Mouse (Mus musculus): ENCODE results near the gene Sult3a1.
"Not testable (repeated sequence)": the region's sequence is repeated elsewhere in the genome, so short reads cannot be mapped to it uniquely, and the experiment has no call there.

The Sult3a1 gene

DNA sequence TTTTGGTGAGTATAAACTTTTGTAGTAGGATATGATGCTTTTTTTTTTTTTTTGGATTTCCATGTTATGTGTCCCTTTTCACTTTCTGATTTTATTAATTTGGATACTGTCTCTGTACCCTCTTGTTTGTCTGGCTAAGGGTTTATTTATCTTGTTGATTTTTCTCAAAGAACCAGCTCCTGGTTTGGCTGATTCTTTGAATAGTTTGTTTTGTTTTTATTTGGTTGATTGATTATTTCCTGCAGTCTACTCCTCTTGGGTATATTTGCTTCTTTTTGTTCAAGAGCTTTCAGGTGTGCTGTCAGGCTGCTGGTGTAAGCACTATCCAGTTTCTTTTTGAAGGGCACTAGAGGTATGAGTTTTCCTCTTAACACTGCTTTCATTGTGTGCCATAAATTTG is at the start of gene Sult3a1:
Sult3a1 (plus strand) TSS at position 301 of the 400 bp plus-strand sequence.
- no peak for DNase-seq (ENCODE audit: low spot score)

DNA sequence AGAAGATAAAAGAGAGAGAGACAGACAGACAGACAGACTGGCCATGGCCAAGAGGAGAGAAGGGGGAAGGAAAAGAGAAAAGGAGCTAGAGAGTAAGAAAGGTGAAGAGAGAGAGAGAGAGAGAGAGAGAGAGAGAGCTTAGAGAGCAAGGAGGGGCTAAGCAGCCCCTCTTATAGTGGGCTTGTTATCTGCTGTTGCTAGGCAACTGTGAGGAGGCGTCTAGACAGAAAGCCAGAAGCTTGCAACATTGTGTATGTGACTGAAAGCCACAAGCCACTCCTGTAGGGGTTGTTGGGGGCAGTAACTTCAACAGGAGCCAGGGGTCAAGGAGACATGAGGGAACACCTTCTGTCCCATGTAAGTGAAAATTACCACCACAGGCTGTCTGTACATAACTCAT is 45.7 kb upstream of the Sult3a1 start:
- DNase-seq (ENCODE audit: low spot score), result no peak

DNA sequence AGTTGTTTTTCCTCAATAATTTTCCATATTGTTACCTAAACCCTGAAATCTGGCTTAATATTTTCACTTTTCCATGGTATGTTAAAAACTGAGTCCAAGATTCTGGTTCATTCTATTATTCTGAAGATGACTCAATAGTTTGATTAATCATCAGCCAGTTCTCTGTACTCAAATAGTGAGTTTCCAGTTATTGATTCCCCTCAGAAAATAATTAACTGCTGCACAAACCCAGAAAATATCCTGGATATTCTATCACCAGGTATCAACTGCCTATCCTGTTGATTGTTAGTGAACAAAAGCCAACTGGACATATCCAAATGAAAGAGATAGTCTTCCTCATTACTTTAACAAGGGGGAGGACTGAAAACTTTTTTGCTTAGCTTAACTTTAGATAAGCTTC is 43.3 kb upstream of the Sult3a1 start:
- DNase-seq (ENCODE audit: low spot score), result no peak

DNA sequence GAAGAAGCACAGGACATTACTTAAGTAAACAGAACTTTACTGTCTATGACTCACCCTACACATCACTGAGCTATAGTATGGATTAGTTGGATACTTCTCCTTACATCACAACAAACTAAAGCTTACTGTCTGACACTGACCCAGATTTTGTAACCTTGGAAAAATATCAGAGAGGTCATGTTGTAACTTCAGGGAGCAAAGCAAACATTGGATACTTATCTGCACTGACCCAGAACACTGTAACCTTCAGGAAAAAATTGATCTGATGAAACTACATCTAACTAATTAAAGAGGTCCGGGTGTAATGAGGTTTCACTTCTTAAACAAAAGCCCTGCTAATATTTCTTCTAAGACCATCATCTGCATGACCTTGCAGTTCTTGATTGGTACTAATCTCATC is 40.6 kb upstream of the Sult3a1 start:
- no peak for DNase-seq (ENCODE audit: low spot score)

DNA sequence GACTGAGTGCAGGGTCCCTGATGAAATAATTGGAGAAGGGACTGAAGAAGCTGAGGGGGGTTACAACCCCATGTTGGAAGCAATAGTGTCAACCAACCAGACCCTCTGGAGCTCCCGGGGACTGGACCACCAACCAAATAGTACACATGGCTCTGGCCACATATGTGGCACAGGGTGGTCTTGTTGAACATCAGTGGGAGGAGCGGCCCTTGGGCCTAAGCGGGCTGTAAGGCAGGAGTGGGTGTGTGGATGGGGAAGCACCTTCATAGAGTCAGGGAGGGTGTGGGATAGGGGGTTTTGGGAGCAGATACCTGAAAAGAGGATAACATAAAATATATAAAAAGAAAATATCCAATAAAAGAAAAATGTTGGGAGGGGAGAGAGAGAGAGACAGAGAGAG is 36.6 kb upstream of the Sult3a1 start:
- no peak for DNase-seq (ENCODE audit: low spot score)

DNA sequence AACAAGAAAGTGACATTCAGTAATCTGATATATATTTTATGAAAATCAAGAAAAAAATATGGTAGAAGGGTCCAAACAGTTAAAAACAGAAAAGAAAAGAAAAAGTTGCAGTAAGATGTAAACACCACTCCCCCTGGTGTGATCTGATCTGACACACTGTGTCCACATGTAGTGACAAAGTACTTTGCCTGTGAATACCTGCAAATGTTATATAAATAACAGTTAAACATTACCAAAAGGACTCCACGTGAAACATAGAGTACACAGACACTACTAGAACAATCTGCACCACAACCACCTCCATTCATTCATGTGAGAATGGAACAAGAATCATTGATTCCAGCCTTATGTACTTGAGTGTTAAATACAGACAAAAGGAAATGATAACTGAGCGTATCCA is 8.5 kb downstream of the Sult3a1 start:
- no peak for DNase-seq (ENCODE audit: low spot score)

DNA sequence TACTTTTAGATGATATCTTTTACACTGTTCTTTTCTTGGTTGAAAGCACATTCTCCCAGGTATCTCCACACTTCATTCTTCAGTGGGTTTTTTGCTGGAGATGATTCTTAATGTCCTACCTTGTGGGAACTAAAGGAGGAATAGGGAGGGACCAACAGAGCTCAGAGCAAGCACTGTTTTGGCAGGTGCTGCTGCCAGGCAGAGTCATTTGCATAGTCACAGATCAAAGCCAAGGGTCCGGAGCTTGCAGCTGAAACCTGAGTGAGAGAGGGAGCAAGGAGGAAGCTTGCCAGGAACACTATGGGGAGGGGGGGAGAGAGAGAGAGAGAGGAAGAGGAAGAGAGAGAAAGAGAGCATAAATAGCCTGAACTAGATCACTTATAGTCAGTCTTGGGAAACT is 12.9 kb downstream of the Sult3a1 start:
- DNase-seq (ENCODE audit: low spot score), result no peak

DNA sequence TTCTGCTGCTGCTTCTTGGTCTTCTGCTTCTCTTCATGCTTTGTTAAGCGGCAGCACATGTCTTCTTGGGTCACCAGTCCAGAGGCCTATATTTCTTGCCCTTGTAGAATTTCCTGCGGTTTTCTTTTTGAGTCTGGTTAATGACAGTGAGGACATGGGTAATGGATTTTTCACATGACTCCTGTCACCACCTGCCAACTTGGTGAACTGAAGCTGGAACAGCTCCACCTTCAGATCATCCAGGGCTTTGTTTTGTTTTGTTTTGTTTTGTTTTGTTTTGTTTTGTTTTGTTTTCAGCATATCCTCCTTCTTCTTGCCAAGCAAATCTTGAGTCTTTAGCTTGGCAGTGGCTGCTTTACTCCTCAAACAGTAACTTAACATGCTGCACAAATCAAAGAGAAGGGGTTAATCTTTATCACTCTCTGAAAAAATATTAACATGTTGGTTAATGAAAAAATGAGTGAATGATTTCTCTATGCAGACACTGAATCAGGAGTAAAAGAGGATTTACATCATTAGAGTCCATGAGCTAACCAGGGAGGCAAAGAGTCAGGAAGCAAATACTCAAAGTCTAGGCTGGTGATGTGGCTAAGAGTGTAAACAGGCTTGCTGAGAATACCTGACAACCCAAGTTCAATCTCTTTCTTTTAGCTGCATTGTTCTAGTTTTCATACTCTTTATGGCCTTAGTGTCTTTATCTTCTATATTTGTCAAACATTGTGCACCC is 15.3 kb downstream of the Sult3a1 start:
- DNase-seq (ENCODE audit: low spot score), result no peak

DNA sequence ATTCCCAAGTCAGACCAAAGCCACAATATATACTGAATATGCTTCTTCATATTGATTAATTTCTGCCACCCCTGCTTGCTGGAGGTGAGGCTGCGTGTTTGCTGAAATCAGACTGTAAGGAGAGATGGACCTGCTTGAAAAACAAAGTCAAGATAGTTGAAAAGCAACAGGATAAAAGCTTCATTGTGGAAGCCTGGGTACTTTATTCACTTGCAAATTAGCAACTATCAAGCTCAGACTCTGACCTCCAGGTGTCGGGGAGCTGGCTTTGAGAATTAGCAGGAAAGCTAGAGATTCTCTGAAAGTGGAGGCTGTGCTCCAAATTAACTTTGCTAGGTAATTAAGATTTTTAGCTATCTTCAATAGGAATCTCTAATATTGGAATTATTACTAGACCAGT is 24.9 kb downstream of the Sult3a1 start:
- DNase-seq (ENCODE audit: low spot score), result not testable (repeated sequence)

DNA sequence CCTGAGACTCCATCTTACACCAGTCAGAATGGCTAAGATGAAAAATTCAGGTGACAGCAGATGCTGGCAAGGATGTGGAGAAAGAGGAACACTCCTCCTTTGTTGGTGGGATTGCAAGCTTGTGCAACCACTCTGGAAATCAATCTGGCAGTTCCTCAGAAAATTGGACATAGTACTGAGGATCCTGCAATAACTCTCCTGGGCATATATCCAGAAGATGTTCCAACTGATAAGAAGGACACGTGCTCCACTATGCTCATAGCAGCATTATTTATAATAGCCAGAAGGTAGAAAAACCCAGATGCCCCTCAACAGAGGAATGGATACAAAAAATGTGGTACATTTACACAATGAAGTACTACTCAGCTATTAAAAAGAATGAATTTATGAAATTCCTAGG is 44.0 kb downstream of the Sult3a1 start:
- not testable (repeated sequence) for DNase-seq (ENCODE audit: low spot score)

DNA sequence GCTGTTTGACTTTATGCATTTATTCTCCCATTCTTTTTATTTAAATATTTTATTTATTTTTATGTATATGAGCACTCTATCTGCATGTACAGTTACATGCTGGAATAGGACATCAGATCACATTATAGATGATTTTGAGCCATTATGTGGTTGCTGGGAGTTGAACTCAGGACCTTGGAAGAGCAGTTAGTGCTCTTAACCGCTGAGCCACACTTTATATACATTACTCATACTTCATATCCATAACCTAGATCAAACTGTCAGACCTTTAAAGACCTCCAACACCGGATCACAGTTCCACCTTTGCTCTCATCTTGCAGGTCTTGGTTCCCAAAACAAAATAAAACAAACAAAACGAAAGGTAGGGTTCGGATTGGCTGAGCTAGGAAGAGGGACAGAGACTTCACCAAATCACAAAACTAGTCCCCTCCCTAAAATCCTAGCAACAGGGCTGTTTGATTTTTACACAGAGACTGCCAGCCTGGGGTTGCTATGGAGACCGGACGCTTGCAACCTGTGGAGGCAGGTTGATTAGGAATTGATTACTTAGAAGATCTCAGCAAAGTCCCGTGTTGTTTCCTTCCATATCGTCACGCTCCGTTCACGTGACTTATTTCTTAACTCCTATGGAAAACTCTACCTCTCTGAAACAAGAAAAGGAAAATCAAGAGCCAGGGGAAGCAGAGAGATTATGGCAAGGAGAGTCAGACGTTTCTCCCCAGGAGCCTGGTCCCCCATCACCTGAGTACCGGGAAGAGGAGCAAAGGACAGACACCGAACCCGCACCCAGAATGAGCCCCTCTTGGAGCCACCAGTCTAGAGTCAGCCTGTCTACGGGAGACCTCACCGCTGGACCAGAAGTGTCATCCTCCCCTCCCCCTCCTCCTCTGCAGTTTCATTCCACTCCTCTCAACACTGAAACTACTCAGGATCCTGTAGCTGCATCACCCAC is 47.3 kb downstream of the Sult3a1 start, which contains the start of gene Rsph4a:
Rsph4a (plus strand) TSS at position 582 of the 952 bp plus-strand sequence.
- DNase-seq (ENCODE audit: low spot score), result peak; percentile 38

DNA sequence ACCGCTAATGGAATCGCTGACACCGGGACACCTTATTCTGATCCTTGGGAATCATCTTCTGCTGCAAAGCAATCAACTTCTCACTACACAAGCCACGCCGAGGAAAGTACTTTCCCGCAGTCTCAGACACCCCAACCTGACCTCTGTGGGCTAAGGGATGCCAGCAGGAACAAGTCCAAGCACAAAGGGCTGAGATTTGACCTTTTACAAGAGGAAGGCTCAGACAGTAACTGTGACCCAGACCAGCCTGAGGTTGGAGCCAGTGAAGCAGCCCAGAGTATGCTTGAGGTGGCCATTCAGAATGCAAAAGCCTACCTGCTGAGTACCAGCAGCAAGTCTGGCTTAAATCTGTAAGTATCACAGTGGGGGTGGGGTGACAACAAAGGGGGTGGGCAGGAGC is 48.0 kb downstream of the Sult3a1 start:
- DNase-seq (ENCODE audit: low spot score), result no peak

All from ovary, postnatal 36 days (tissue).